Mouse (Mus musculus) c-Kit-positive CD71-positive TER-119-positive erythroid progenitor cells, embryonic 14.5 days (primary cell): ENCODE measurements around the gene Clec4d.
A peak's percentile ranks its signal among the peaks of the same experiment; 100 is the strongest.
"Not testable (repeated sequence)": the region's sequence is repeated elsewhere in the genome, so short reads cannot be mapped to it uniquely, and the experiment has no call there.

ENCODE experiments used
- DNase-seq: peaks from one replicate; pipeline ENCODE4 v3.0.0-alpha.2; 2013; ENCODE audit warnings: low spot score

The Clec4d gene

GRCm38 (mm10) chr6:123261555-123262161, at the start of gene Clec4d:
Gene Clec4d, plus strand, starts transcription at chr6:123262111.
- DNase-seq = peak; percentile 37

GRCm38 (mm10) chr6:123227519-123228166, 34.3 kb upstream of the Clec4d start:
- no peak for DNase-seq

GRCm38 (mm10) chr6:123229644-123230043, 32.3 kb upstream of the Clec4d start, which contains the start of gene Clec4n:
Gene Clec4n, plus strand, starts transcription at chr6:123229843.
- no peak for DNase-seq

- DNase-seq = no peak
Observed at GRCm38 (mm10) chr6:123231149-123231548, 30.8 kb upstream of the Clec4d start.

- no peak for DNase-seq
Observed at GRCm38 (mm10) chr6:123237582-123237981, 24.3 kb upstream of the Clec4d start.

GRCm38 (mm10) chr6:123244201-123244600, 17.7 kb upstream of the Clec4d start:
- DNase-seq = no peak

GRCm38 (mm10) chr6:123248862-123249261, 13.0 kb upstream of the Clec4d start:
- DNase-seq = not testable (repeated sequence)

- no peak for DNase-seq
Observed at GRCm38 (mm10) chr6:123252735-123253134, 9.2 kb upstream of the Clec4d start.

- no peak for DNase-seq
Observed at GRCm38 (mm10) chr6:123258946-123259345, 3.0 kb upstream of the Clec4d start.

GRCm38 (mm10) chr6:123259889-123260603, 1.9 kb upstream of the Clec4d start:
- DNase-seq = no peak

- no peak for DNase-seq
Observed at GRCm38 (mm10) chr6:123260868-123261267, 1.0 kb upstream of the Clec4d start.

- no peak for DNase-seq
Observed at GRCm38 (mm10) chr6:123264194-123264593, 2.3 kb downstream of the Clec4d start.

GRCm38 (mm10) chr6:123265809-123266208, 3.9 kb downstream of the Clec4d start:
- DNase-seq = no peak

GRCm38 (mm10) chr6:123266945-123267344, 5.0 kb downstream of the Clec4d start:
- no peak for DNase-seq

- no peak for DNase-seq
Observed at GRCm38 (mm10) chr6:123279443-123279842, 17.5 kb downstream of the Clec4d start.

- DNase-seq = no peak
Observed at GRCm38 (mm10) chr6:123286311-123286710, 24.4 kb downstream of the Clec4d start.

GRCm38 (mm10) chr6:123288931-123289330, 27.0 kb downstream of the Clec4d start:
- DNase-seq = no peak

- DNase-seq = no peak
Observed at GRCm38 (mm10) chr6:123289753-123290152, 27.8 kb downstream of the Clec4d start, which contains the start of gene Clec4e. Gene Clec4e, minus strand, starts transcription at chr6:123289870.

GRCm38 (mm10) chr6:123292751-123293400, 31.0 kb downstream of the Clec4d start:
- DNase-seq = peak; percentile 81

GRCm38 (mm10) chr6:123293509-123293908, 31.6 kb downstream of the Clec4d start:
- DNase-seq = not testable (repeated sequence)

GRCm38 (mm10) chr6:123296687-123297086, 34.8 kb downstream of the Clec4d start:
- DNase-seq = peak; percentile 44

GRCm38 (mm10) chr6:123306315-123306714, 44.4 kb downstream of the Clec4d start:
- DNase-seq = not testable (repeated sequence)
